9 mouse cellular contexts compared by ENCODE assay signal in the genomic region with DNA sequence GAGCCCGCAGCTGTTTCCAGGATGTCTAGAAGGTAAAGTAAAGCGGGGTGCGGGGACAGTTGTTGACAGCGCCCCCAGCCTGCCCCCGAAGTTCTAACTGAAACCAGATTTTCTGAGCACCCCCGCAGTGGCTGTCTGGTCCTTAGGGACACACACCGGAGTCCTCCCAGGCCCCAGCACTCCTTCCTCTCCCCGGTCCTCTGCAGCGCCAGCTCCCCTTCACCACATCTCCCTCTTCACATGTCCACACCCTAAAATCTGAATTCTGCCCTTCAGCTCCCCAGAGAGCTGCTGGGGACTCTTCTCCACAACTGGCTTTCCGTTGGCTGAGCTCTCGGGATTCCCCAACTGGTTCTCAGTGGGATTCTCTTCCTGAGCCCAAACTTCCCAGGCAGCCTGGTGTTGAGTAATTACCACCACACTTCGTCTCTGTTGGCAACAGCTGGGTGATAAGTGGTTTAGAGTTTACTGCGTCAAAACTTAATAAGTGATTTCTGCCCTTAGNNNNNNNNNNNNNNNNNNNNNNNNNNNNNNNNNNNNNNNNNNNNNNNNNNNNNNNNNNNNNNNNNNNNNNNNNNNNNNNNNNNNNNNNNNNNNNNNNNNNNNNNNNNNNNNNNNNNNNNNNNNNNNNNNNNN. TPM values are rescaled to one million over a fixed set of nuclear protein-coding genes. Genes with fewer than 3 reads are reported as not detected.
DNase-seq lines count a peak whose midpoint lies in the region; ATAC-seq and TF ChIP-seq lines count a peak whose summit lies in the region.
"Had no signal": no experiment of that assay in that cellular context is flagged by ENCODE, and none has a peak within 500 bp of the region (broad histone marks: within the 10 kb centered on the region; RNA-seq: fewer than 3 reads in every experiment).

No protein-coding gene starts in this region.

- H3K4me1 ChIP-seq in MEL (ENCODE audit: control insufficient read depth in 1 of 2, insufficient read depth in 2 of 2, low read length in 2 of 2) = peaks cover 6 to 13% of the 10 kb centered on the region in 2 experiments; a peak in 2 of 4 replicates
- peaks cover 17% of the 10 kb centered on the region for H3K4me1 ChIP-seq in hindbrain, embryonic 10.5 days (replicated peaks)
- H3K4me1 ChIP-seq in limb, embryonic 11.5 days (ENCODE audit: control insufficient read depth, insufficient read depth, low read length) = no peaks in the 10 kb centered on the region
- H3K4me1 ChIP-seq in stomach, embryonic 15.5 days = peaks cover 6% of the 10 kb centered on the region; the same call in 1 of the 2 replicates

- no peak for TF ChIP-seq EP300 in MEL (IDR thresholded peaks at IDR 0.05; ENCODE audit: low read depth in 1 of 2, low read length in 2 of 2)

- H3K79me2 ChIP-seq in MEL (ENCODE audit: control insufficient read depth, insufficient read depth, low read length, poor library complexity) = peaks cover 4% of the 10 kb centered on the region; the same call in 1 of the 2 replicates

- ATAC-seq in limb, embryonic 11.5 days (ENCODE audit: insufficient number of reproducible peaks, low FRiP score, low TSS enrichment, low read depth) = 0 out of 2 replicates have a peak, but pooled peaks have one; percentile 5
- ATAC-seq in megakaryocyte-erythroid progenitor cell, adult 5-6 weeks (replicated peaks; ENCODE audit: low FRiP score, low TSS enrichment, poor library complexity, severe bottlenecking) = peak; percentile 45
- peak; percentile 24 for ATAC-seq in stomach, embryonic 15.5 days (ENCODE audit: insufficient read depth, low FRiP score, low read depth)

- peak overlapping the region; percentile 92 for H3K4me2 ChIP-seq in limb, embryonic 11.5 days (ENCODE audit: low read depth, severe bottlenecking)
- H3K4me2 ChIP-seq in stomach, embryonic 15.5 days = peak overlapping the region; percentile 75

- H3K36me3 ChIP-seq in MEL (ENCODE audit: control insufficient read depth in 1 of 2, insufficient read depth in 2 of 2, low read length in 2 of 2) = peaks cover 0 to 13% of the 10 kb centered on the region in 2 experiments; a peak in 2 of 4 replicates
- peaks cover 15% of the 10 kb centered on the region for H3K36me3 ChIP-seq in hindbrain, embryonic 10.5 days
- H3K36me3 ChIP-seq in limb, embryonic 11.5 days (ENCODE audit: control insufficient read depth, insufficient read depth, low read length) = no peaks in the 10 kb centered on the region
- H3K36me3 ChIP-seq in stomach, embryonic 15.5 days = peaks cover 8% of the 10 kb centered on the region; the same call in 1 of the 2 replicates

- H3K27me3 ChIP-seq in MEL (ENCODE audit: control insufficient read depth in 1 of 2, insufficient read depth in 2 of 2, low read length in 2 of 2) = no peaks in the 10 kb centered on the region
- peaks cover 4% of the 10 kb centered on the region for H3K27me3 ChIP-seq in hindbrain, embryonic 10.5 days (ENCODE audit: insufficient read depth, poor library complexity, severe bottlenecking)
- no peaks in the 10 kb centered on the region for H3K27me3 ChIP-seq in limb, embryonic 11.5 days (ENCODE audit: control insufficient read depth, insufficient read depth, low read length)
- H3K27me3 ChIP-seq in stomach, embryonic 15.5 days (replicated peaks) = no peaks in the 10 kb centered on the region

- no peak for TF ChIP-seq RAD21 in MEL (IDR thresholded peaks at IDR 0.05; ENCODE audit: low read depth, low read length)

- H3K9ac ChIP-seq in MEL (ENCODE audit: control insufficient read depth, low read depth, low read length, poor library complexity, severe bottlenecking) = peak overlapping the region; percentile 86
- peak overlapping the region; percentile 69 for H3K9ac ChIP-seq in limb, embryonic 11.5 days (ENCODE audit: low read length)
- H3K9ac ChIP-seq in stomach, embryonic 15.5 days = peak overlapping the region; percentile 85

- 2% methylated on average over 13 of the region's 13 CpGs for WGBS in hindbrain, embryonic 10.5 days
- under 1% methylated on average over 13 of the region's 13 CpGs for WGBS in limb, embryonic 11.5 days
- WGBS in stomach, embryonic 15.5 days = 2% methylated on average over 13 of the region's 13 CpGs

- H3K9me3 ChIP-seq in MEL (replicated peaks; ENCODE audit: insufficient read depth, low read length) = no peaks in the 10 kb centered on the region
- no peaks in the 10 kb centered on the region for H3K9me3 ChIP-seq in hindbrain, embryonic 10.5 days
- H3K9me3 ChIP-seq in limb, embryonic 11.5 days (ENCODE audit: control insufficient read depth, low read length) = no peaks in the 10 kb centered on the region
- H3K9me3 ChIP-seq in stomach, embryonic 15.5 days = no peaks in the 10 kb centered on the region

- H3K27ac ChIP-seq in MEL (ENCODE audit: control insufficient read depth, low read depth, low read length) = peak overlapping the region; percentile 42
- peak overlapping the region; percentile 89 for H3K27ac ChIP-seq in hindbrain, embryonic 10.5 days
- H3K27ac ChIP-seq in limb, embryonic 11.5 days (replicated peaks; ENCODE audit: low read depth, low read length) = no peak overlapping the region
- H3K27ac ChIP-seq in stomach, embryonic 15.5 days = peak overlapping the region; percentile 84

- TF ChIP-seq CTCF in MEL (IDR thresholded peaks at IDR 0.05 in 2 of 3, conservative IDR thresholded peaks at IDR 0.05 in 1 of 3; ENCODE audit: control insufficient read depth in 1 of 3, insufficient read depth in 1 of 3, low read depth in 2 of 3, low read length in 3 of 3, poor library complexity in 1 of 3, severe bottlenecking in 1 of 3) = peak in 1 of 3 experiments; percentile 22; a peak in 1 of 6 replicates

- DNase-seq in gastrocnemius, adult 18-20 months (ENCODE audit: low spot score) = peak; percentile 21
- no peak for DNase-seq in gastrocnemius, postnatal 10 days
- DNase-seq in MEL (ENCODE audit: low read depth, low spot score) = peak; percentile 54
- DNase-seq in fibroblast of lung, adult 2 months (ENCODE audit: low read depth) = peak; percentile 43
- DNase-seq in hindbrain, embryonic 10.5 days (ENCODE audit: low spot score) = peak; percentile 23
- peak; percentile 44 for DNase-seq in limb, embryonic 11.5 days (ENCODE audit: low spot score)

- H3K4me3 ChIP-seq in MEL (ENCODE audit: control insufficient read depth in 1 of 2, insufficient read depth in 1 of 2, low read depth in 2 of 2, low read length in 2 of 2) = peak overlapping the region; percentile 82 to 91
- peak overlapping the region; percentile 77 for H3K4me3 ChIP-seq in hindbrain, embryonic 10.5 days
- peak overlapping the region; percentile 54 for H3K4me3 ChIP-seq in limb, embryonic 11.5 days (ENCODE audit: low read depth, low read length)
- peak overlapping the region; percentile 73 for H3K4me3 ChIP-seq in stomach, embryonic 15.5 days (replicated peaks)

- TF ChIP-seq POLR2A in MEL (IDR thresholded peaks at IDR 0.05; ENCODE audit: control insufficient read depth in 1 of 2, insufficient read depth in 1 of 2, low read depth in 1 of 2, low read length in 2 of 2, poor library complexity in 1 of 2) = no peak

TF ChIP-seq in MEL, 35 proteins besides CTCF, POLR2A, EP300 and RAD21:
- TF ChIP-seq USF2 (IDR thresholded peaks at IDR 0.05; ENCODE audit: borderline replicate concordance in 1 of 2, insufficient read depth in 1 of 2, low read depth in 1 of 2, low read length in 2 of 2) = no peak
- TF ChIP-seq GATA1 (IDR thresholded peaks at IDR 0.05; ENCODE audit: low read depth, low read length) = no peak
- TF ChIP-seq HCFC1 (IDR thresholded peaks at IDR 0.05; ENCODE audit: low read depth, low read length) = no peak
- TF ChIP-seq MXI1 (IDR thresholded peaks at IDR 0.05; ENCODE audit: low read depth, low read length) = 0 out of 2 replicates have a peak, but pooled peaks have one; percentile 5
- 0 out of 2 replicates have a peak, but pooled peaks have one; percentile 18 for TF ChIP-seq MYC (IDR thresholded peaks at IDR 0.05; ENCODE audit: low read depth, low read length)
TF ChIP-seq in MEL: peak in this region for 2.

RNA-seq across cellular contexts. Expression of a gene that starts 0.7 kb away (rescaled TPM):
- total RNA-seq in gastrocnemius, adult 18-20 months (2021) = 1 to 10 TPM; 4.2 to 6.6 TPM
- total RNA-seq in gastrocnemius, postnatal 10 days (2021) = 10 to 100 TPM; 13.4 to 17.0 TPM
- total RNA-seq in MEL (2012; rRNA removed) = 4.7 and 5.9 TPM in 2 replicates
- polyA plus RNA-seq in MEL (2012; ENCODE audit: insufficient read depth in 1 of 2, insufficient read length in 2 of 2, low read depth in 1 of 2, low replicate concordance in 2 of 2, missing spikeins in 1 of 2) = 10 to 100 TPM in 1 of 2 experiments, not detected in 1; 14.6 TPM
- polyA plus RNA-seq in hindbrain, embryonic 10.5 days (2016; fragmentation: Nextera tagmentation; extraction: Ambion mirVana) = 7.1 and 8.6 TPM in 2 replicates
- 7.5 and 8.3 TPM in 2 replicates for polyA plus RNA-seq in limb, embryonic 11.5 days (2014; fragmentation: Nextera tagmentation; extraction: Ambion mirVana)
- 17.3 and 20.6 TPM in 2 replicates for total RNA-seq in megakaryocyte-erythroid progenitor cell, adult 5-6 weeks (2014; fragmentation: Nextera tagmentation)
- 23.1 and 29.0 TPM in 2 replicates for total RNA-seq in megakaryocyte-erythroid progenitor cell, adult 5-6 weeks (2017)
- polyA plus RNA-seq in stomach, embryonic 15.5 days (2015; fragmentation: Nextera tagmentation; extraction: Ambion mirVana) = 45.5 and 53.4 TPM in 2 replicates

RNA-seq across cellular contexts. Expression of a gene that starts 15.2 kb away (rescaled TPM):
- not detected for total RNA-seq in gastrocnemius, adult 18-20 months (2021)
- total RNA-seq in gastrocnemius, postnatal 10 days (2021) = not detected
- total RNA-seq in MEL (2012; rRNA removed) = not detected in 2 replicates
- not detected for polyA plus RNA-seq in MEL (2012; ENCODE audit: insufficient read depth in 1 of 2, insufficient read length in 2 of 2, low read depth in 1 of 2, low replicate concordance in 2 of 2, missing spikeins in 1 of 2)
- not detected in 2 replicates for polyA plus RNA-seq in hindbrain, embryonic 10.5 days (2016; fragmentation: Nextera tagmentation; extraction: Ambion mirVana)
- not detected in 2 replicates for polyA plus RNA-seq in limb, embryonic 11.5 days (2014; fragmentation: Nextera tagmentation; extraction: Ambion mirVana)
- total RNA-seq in megakaryocyte-erythroid progenitor cell, adult 5-6 weeks (2014; fragmentation: Nextera tagmentation) = 7.6 TPM in 1 of 2 replicates, not detected in the other
- not detected in 2 replicates for total RNA-seq in megakaryocyte-erythroid progenitor cell, adult 5-6 weeks (2017)
- not detected in 2 replicates for polyA plus RNA-seq in stomach, embryonic 15.5 days (2015; fragmentation: Nextera tagmentation; extraction: Ambion mirVana)
- polyA plus RNA-seq: large intestine, adult 2 months had no signal

RNA-seq across cellular contexts. Expression of a gene that starts 34.1 kb away (rescaled TPM):
- 1 to 10 TPM; 4.7 to 6.0 TPM for total RNA-seq in gastrocnemius, adult 18-20 months (2021)
- total RNA-seq in gastrocnemius, postnatal 10 days (2021) = 10 to 100 TPM; 19.4 to 22.9 TPM
- 21.8 and 24.1 TPM in 2 replicates for total RNA-seq in MEL (2012; rRNA removed)
- 10 to 100 TPM in 1 of 2 experiments, not detected in 1; 38.3 TPM for polyA plus RNA-seq in MEL (2012; ENCODE audit: insufficient read depth in 1 of 2, insufficient read length in 2 of 2, low read depth in 1 of 2, low replicate concordance in 2 of 2, missing spikeins in 1 of 2)
- 27.8 and 29.3 TPM in 2 replicates for polyA plus RNA-seq in hindbrain, embryonic 10.5 days (2016; fragmentation: Nextera tagmentation; extraction: Ambion mirVana)
- polyA plus RNA-seq in limb, embryonic 11.5 days (2014; fragmentation: Nextera tagmentation; extraction: Ambion mirVana) = 39.2 and 39.3 TPM in 2 replicates
- total RNA-seq in megakaryocyte-erythroid progenitor cell, adult 5-6 weeks (2014; fragmentation: Nextera tagmentation) = 51.9 and 52.4 TPM in 2 replicates
- 47.2 and 50.8 TPM in 2 replicates for total RNA-seq in megakaryocyte-erythroid progenitor cell, adult 5-6 weeks (2017)
- polyA plus RNA-seq in stomach, embryonic 15.5 days (2015; fragmentation: Nextera tagmentation; extraction: Ambion mirVana) = 49.4 and 60.4 TPM in 2 replicates
